Mouse (Mus musculus) layer of hippocampus, adult 8-10 months (tissue): ENCODE results near the gene Cacna1h. TPM values are rescaled to one million over a fixed set of nuclear protein-coding genes. Genes with fewer than 3 reads are reported as not detected.

Source experiments
- DNase-seq, 2 experiments: peaks; one replicate each; pipeline ENCODE4 v3.0.0; 2022; ENCODE audit warnings: low spot score in 2 of 2
- total RNA-seq, 4 experiments: library from RNA; stranded (reverse); gene quantifications; 2 replicates each; pipeline ENCODE4 v1.2.4; 2022

The Cacna1h gene
- total RNA-seq, 4 experiments from 2014 or later: 92.8 to 120 (median 105) TPM

DNA sequence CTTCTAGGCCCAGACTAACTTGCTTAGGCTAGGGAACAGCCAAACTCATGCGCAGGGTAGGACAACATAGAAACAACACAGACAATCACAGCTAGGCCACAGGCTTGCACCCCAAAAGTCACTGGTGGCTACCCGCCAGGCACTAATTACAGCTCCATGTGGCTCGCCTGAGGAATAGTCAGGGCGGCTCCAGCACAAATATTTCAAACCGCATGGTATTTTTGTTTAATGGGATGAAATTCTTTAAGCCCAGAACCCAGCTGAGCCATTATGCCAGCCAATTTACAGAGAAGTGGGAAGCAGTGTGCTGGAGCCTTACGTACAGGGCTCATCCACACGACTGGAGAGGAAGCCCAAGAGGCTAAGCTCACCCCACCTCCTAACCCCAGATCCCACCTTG, 24.0 kb downstream of the Cacna1h start:
- no peak for DNase-seq

DNA sequence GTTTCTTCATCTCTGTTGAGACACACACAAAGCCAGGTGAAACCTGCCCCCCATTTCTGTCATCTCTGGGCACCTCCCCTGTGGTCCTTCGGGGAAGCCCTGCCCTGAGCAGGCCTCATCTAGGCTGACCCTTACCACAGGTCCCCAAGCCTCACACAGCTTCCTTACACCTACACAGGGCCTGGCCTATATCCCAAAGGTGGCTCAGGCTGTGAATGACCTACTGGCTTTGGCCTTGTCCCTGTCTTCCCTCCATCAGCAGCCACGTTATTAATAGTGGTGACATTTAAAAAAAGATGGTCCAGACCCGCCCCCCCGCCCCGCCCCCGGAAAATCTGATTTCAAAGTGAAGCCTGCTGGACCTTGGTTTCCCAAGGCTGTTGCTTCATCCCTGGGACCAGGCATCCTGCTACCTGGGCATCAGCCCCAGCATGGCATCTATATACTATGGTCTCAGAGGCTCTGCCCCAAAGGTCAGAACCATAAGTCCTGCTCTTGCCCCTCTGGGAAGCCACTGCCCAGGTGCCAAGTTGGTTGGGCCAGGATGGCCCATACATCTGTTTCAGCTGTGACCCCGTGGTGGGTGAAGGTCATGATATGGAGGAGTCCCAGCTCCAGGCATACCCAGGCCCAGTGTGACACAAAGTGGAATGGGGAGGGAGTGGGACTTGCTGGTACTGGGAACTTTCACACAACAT, 25.1 kb downstream of the Cacna1h start:
- DNase-seq: no peak

DNA sequence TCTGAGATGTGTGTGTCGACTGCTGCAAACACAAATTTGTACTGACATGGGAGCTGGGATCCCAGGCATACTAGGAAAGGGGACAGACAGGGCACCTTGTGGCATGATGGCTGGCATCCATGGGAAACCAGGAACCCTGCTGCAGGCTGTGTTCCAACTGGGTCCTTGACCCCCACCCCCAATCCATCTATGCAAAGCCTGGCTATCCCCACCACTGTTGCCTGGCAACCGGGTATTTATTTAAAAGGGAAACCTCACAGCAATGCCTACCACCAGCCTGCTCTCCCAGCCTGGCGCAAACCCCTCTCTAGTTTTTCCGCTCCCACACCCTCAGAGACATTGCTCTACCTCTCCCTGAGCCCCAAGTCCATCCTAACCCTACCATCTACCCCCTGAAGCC, 26.2 kb downstream of the Cacna1h start:
- DNase-seq: no peak

DNA sequence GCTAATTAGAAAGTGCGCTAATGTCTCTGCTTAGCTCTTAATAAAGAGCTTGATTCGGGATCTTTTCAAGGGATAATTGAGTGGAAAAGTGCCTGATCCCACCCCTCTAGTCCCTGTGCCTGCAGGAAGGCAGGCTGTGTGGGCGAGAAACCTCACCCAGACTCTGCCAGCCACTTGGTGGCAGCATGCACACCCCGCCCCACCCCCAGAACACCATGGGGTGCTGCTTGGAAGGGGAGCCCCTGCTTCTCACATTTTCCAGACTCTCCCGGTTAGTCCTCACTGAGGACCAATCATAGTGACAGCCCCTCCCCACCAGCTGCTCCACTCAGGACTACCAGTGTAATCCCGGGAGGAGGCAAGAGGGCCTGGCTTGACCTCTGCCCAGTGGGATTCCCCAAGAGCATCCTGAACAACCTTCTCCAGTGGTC, 27.6 kb downstream of the Cacna1h start:
- DNase-seq: peak in 1 of 2 experiments; percentile 52

DNA sequence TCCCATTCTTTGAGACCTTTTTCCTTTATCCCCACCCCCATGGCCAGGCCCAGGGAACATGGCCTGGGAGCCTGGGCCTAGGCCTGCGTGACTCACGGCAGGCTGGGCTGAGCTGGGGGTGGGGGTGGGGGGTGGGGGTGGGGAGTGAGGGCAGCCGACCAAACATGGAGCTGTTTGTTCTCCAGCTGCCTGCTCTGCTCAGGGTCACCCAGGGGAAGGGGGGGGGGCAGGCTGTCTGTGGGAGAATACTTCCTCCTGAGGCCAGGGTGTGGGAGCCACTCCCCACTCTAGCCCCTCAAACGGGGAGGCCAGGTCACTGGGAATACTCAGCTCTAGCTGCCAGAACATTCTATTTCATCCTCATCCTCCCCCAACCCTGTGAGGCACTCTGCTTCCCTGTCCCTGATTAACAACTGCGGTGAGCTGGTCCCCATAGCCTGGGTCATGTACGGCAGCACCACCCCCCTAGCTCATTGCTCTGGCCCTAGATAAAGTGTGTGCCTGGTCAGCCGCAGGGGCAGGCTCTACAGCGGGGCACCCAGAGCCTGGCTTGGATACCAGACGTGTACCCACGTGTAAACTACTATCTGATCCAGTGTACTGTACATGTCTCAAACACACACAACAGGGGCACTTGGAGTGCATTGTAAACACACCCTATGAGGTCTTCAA, 28.2 kb downstream of the Cacna1h start:
- DNase-seq: no peak

DNA sequence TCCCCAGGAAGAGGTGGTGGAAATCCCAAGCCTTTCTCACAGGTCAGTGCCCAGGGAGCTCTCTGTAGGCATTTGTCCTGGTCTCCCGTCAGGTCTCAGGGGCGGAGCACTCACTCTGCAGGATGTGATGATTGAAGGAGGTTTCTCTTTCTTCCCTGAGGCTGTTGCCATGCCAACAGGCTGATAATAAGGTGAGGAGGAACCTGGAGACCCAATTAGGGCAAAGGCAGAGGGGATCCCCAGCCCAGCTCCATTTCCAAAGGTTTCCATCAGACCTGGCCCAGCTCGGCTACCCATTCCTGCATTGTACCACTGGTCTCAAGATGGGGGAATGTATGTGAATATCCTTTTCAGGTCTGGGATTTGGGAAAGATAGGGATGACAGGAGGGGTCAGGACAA, 29.4 kb downstream of the Cacna1h start:
- DNase-seq: no peak

DNA sequence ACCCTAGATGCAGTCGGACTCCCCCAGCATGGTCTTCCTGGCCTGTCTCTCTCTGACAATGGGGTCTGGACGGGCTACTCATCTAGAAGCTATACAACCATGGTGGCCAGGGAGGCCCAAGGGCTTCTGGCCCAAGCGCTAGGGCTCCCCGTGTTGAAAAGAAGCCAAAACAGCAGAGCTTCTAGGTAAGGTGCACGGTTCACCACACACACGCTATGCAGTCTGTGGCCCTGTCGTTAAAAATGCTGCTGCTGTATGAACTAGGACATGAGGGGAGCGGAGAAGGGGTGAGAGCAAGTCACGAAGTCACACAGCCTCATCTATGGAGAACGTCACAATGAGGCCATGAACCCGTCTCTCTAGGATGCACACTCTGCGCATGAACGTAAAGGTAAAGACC, 31.4 kb downstream of the Cacna1h start:
- DNase-seq: no peak

DNA sequence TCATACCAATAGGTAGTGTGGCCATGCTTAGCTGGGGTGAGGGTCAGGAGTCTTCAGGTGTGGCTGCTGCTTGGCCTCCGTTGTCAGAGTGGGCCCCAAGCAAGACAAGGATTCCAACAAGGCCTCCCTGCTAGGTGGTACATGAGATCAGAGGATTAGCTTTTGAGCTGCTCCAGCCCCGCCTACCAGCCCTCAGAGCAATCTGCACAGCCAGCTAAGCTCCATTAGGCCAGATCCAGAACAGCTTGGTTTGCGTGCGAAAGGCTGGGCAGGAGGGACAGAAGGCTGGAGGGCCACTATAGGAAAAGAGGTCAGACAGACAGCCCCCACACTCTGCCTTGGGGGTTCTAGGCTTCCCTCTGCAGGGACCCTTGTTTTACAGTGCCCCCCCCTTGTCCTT, 32.1 kb downstream of the Cacna1h start:
- no peak for DNase-seq

DNA sequence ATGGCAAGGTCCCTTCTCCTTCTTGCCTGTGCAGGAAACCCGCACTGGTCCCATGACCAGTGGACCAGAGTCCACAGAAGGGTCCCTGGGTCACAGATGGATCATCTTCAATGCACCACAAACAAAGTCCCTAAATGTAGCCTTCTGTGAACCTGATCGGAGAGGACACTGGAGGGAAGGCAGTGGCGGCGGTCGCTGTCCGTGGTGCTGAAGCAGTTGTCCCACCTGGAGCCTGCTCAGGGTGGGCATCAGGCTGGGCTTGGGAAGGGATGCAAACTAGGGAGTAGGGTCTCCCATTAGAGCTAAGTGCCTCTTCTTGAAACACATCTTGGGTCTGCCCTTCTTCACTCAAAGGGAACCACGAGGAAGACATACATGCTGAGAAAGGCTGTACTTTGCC, 33.1 kb downstream of the Cacna1h start:
- DNase-seq: no peak

DNA sequence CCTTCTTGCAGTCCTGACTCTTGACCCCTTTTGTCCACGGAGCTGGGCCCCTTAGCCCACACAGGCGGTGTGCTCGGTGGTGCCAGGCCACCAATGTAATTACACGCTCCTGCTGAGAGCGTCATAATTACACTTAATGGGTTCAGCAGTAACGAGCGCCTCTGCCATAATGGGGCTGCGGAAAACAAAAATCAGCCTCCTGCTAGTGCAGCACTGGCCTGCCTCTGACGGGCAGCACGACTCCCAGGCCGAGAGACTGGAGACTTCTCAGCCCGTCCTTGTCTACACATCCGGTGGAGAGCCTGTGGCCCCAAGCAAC, 35.1 kb downstream of the Cacna1h start:
- DNase-seq: no peak

DNA sequence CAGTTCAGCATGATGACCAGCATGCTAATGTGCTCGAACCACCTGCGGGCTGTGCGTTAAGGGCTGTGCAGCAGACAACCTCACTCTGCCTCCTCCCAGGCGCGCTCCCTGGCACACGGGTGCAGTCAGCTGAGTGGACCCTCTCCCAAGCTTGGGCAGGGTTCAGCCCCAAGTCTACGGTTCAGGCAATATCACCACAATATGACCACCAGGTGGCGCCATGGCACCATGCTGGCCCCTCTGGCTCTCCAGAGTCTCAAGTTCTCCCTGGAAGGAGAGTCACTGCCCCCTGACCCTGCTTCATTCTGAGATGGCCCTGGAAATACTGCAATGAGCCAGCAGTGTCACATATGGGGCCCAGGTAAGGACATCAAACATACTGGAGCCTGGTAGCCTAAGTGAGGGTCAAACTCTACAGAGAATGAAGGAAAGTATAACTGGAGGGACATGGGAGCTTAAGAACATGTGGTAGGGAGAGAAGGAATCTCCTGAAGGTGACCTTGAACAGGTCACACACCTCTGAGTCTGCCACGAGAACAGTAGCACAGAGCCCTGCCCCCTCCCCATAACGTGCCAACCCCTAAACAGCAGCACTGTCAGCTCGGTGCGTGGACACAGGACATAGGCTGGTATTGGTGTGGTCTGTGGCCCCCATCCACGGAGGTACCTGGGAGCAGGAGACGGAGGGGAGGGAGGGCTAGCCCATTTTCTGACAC, 35.6 kb downstream of the Cacna1h start:
- peak; percentile 48 to 84 for DNase-seq

DNA sequence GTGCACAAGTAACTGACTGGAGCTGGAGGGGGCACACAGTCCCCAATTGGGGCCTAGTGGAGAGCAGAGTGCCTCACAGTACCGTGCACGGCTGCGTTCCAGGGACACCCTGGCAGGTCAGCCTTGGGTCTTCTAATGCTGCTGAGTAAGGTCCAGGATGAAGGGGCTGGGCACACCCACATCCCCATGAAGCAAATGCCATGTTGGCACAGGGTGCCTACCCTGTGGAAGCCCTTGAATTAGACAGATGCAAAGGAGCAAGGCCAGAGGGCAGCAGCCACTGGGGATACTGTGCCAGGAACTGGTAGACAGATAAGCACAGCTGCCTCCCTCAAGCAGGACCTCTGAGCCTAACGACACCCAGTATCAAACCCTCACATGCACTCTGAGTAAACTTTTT, 39.1 kb downstream of the Cacna1h start:
- DNase-seq: no peak

DNA sequence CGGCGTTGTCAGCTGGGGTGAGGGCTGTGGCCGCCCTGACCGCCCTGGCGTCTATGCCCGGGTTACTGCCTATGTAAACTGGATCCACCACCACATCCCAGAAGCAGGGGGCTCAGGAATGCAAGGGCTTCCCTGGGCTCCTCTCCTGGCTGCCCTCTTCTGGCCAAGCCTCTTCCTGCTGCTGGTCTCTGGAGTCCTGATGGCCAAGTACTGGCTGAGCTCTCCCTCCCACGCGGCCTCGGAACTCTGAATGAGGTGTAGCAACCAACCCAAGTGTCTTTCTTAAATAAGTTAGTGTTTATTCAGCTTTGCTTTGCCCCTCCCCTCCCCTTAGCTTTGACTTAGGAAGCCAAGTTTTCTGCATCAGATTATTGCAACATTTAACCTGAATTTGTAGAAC, 59.6 kb downstream of the Cacna1h start:
- no peak for DNase-seq

DNA sequence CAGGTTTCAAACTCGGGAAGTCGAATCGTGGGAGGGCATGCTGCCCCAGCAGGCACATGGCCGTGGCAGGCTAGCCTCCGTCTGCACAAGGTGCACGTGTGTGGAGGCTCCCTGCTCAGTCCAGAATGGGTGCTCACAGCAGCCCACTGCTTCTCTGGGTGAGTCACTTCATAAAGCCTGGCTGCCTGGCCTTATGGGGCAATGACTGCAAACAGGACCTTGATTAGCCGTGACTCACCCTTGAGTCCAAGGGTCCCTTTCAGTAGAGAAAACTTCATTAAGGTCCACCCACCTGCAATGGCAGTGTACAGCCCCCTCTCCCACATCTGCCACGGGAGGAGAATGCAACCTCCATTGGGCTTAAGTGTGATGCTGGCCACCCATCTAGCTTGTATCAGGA, 61.1 kb downstream of the Cacna1h start:
- no peak for DNase-seq

DNA sequence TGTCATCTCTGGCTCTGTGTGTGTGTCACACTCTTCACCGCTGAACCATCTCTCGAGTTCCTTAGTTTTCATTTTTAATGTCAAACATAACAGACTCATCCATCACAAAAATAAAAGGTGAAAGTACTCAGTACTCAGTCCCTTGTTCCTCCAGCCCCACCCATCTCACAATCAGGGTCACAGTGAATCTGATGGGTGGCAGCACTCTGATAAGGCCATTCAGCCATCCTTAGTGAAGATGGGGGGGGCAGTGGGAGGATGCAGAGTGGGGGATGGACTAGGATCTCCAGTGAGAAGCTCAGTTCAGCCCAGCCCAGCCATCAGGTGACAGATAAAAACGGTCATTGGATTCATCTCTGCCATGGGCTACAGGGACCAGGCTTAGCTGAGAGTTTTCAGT, 64.6 kb downstream of the Cacna1h start, which contains the start of gene Tpsg1:
Gene Tpsg1 (plus strand): TSS at position 301 of the 400 bp plus-strand sequence.
- DNase-seq: no peak

DNA sequence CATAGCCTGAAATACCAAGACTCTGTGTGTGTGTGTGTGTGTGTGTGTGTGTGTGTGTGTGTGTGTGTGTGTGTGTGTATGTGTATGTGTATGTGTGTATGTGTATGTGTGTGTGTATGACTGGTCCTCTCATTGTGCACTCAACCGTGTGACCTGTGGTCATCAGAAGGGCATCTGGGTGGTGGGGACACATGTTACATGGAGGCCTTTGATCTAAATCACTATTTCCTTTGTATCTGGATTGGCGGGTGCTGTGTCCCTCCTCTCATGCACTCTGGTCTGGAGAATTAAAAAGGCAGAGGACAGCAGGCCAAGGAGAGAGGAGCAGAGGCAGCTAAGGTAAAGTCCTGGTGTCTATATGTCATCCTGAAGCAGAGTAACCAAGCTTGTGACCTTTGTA, 67.6 kb downstream of the Cacna1h start, which contains the start of gene Tpsb2:
Gene Tpsb2 (plus strand): TSS at position 301 of the 400 bp plus-strand sequence.
- DNase-seq: no peak

DNA sequence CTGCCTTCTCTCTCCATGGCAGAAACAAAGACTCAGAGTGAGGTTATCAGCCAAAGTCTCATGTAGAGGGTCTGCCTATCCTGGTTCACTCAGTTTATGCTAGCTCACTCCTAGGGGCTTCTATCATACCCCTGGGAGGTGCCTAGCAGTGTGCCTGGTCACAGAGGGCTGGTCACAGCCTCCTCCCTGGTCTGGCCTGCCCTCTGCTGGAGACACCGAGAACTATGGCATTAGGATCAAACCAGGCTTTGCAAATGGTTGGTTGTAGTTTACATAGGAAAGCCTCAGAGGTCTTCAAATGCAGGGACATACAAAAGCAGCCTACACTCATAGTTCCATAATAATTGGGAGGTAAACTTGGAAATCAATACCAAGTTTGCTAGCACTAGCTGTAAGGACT, 69.9 kb downstream of the Cacna1h start:
- peak in 1 of 2 experiments; percentile 35 for DNase-seq

DNA sequence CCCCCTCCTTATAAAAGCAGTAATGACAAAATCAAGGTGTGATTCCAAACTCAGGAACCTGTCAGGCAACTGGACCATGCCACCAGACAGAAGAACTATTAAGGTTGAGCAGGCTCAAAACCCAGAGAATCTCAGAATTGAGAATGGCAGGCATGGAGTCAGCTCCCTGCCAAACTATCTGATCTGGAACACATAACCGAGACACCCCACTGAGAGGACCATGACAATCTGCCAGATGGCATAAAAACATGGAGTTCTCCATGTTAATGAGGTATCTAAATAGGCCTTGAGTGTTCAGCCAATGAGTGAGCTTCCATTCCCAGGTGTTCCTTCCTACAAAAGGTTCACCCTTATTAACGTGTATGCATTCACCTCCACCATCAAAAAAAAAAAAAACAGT, 72.3 kb downstream of the Cacna1h start:
- DNase-seq: no peak

DNA sequence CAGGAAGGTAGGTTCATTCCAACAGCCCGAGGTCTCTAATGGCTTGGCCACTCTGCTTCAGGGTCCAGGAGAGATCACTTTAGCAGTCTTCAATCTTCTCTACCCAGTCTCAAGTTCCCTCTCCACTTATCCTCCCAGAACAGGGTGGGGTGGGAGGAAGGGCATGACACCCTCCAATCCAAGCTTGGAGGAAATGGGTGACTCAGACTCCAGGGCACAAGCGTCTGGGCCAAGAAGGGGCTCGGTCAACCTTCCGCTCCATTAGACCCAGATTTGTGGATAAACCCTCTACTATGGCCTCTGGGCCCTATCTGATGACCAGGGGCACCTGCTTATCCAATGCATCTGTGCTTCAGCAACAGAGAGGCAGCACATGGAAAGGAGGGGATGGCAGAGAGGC, 88.1 kb downstream of the Cacna1h start, which contains the start of gene Tpsab1:
Gene Tpsab1 (minus strand): TSS at position 101 of the 400 bp plus-strand sequence.
- DNase-seq: no peak

DNA sequence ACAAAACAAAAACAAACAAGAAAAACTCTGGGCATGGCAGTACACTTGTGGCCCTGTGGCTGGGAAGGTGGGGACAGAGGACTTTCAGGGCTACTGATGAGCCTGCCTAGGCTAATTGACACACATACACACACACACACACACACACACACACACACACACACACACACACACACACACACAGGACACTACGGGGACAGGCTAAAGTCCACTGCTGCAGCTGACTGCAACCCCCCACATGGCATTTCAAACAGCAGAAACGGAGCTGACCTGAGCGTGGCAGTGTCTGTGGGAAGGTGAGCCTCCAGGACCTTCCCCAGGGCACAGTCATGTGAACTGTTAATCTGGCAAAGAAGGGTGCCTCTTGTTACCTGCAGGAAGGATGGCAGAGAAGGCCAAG, 92.1 kb downstream of the Cacna1h start:
- no peak for DNase-seq

DNA sequence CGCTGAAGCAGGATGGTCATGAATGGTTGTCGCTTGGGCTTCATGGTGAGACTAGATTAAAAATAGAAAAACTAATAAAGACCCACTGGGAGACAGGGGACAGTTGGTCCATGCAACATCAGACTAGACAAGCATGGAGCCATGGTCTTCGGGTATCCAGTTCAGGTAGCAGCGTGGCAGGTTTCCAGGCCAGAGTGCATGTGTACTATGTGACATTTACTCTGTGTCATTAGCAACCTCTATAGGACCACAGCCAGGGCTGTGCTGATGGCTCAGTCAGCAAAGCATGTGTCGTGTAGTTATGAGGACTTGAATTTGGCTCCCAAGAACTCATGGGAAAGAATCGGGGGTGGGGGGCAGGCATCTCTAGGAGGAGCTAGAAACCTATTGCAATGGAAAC, 93.6 kb downstream of the Cacna1h start:
- no peak for DNase-seq

DNA sequence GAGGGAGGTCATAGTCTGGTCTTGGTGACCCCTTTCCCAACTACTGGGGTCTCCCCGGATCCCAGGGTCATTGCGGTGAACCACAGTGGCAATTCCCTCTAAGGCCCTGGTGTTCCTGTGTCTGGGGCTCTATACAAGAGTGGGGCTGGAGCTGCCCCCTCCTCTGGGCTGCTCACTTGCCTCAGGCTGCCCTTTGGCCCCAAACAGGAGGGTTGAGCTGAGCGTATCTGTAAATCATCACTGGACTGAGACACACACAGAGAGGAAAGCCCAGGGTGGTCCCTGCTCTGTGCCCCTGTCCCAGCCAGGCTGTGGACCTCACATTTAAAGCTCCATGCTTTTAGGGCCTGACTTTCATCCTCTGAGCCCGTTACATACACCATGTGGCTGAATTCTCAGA, 95.4 kb downstream of the Cacna1h start:
- DNase-seq: no peak
